Mouse (Mus musculus): ENCODE data around the gene Gpatch2l. TPM values are rescaled to one million over a fixed set of nuclear protein-coding genes. Genes with fewer than 3 reads are reported as not detected.

Gpatch2l gene
- polyA plus RNA-seq, 1 experiment from 2014 or later = 26.7 TPM

GRCm38 (mm10) chr12:86305635-86306243 is 64.1 kb downstream of the Gpatch2l start:
- Histone ChIP-seq H3K9ac (no peak overlapping the region), H3K9me3 (ENCODE audit: control insufficient read depth, low read length) (no peaks in the 10 kb centered on the region), H3K27ac (no peak overlapping the region), H3K4me1 (replicated peaks; ENCODE audit: control insufficient read depth, insufficient read depth, low read length) (no peaks in the 10 kb centered on the region), H3K4me3 (replicated peaks; ENCODE audit: low read length) (no peak overlapping the region), H3K36me3 (replicated peaks; ENCODE audit: control insufficient read depth, insufficient read depth) (no peaks in the 10 kb centered on the region), H3K4me2 (replicated peaks) (peak overlapping the region; percentile 12; the same call in 1 of the 2 replicates), H3K27me3 (ENCODE audit: control insufficient read depth, insufficient read depth, low read length) (no peaks in the 10 kb centered on the region)
- DNase-seq (ENCODE audit: low spot score) (no peak), ATAC-seq (ENCODE audit: low FRiP score) (no peak)
- 27% methylated on average over 15 of the region's 15 CpGs for WGBS

- no peaks in the 10 kb centered on the region for H3K9me3 ChIP-seq (ENCODE audit: control insufficient read depth, low read length)
- H3K4me3 ChIP-seq (replicated peaks; ENCODE audit: low read length) = no peak overlapping the region
- H3K9ac ChIP-seq = no peak overlapping the region
- no peak overlapping the region for H3K27ac ChIP-seq
- H3K27me3 ChIP-seq (ENCODE audit: control insufficient read depth, insufficient read depth, low read length) = no peaks in the 10 kb centered on the region
- no peak overlapping the region for H3K4me2 ChIP-seq (replicated peaks)
- WGBS = 68% methylated on average over 10 of the region's 10 CpGs
- DNase-seq (ENCODE audit: low spot score) (no peak), ATAC-seq (ENCODE audit: low FRiP score) (no peak)
- no peaks in the 10 kb centered on the region for H3K36me3 ChIP-seq (replicated peaks; ENCODE audit: control insufficient read depth, insufficient read depth)
- H3K4me1 ChIP-seq (replicated peaks; ENCODE audit: control insufficient read depth, insufficient read depth, low read length) = no peaks in the 10 kb centered on the region
Measured at GRCm38 (mm10) chr12:86309474-86309873, 67.8 kb downstream of the Gpatch2l start.

- H3K9ac ChIP-seq = no peak overlapping the region
- DNase-seq (ENCODE audit: low spot score) (no peak), ATAC-seq (ENCODE audit: low FRiP score) (no peak)
- H3K27ac ChIP-seq = no peak overlapping the region
- no peaks in the 10 kb centered on the region for H3K4me1 ChIP-seq (replicated peaks; ENCODE audit: control insufficient read depth, insufficient read depth, low read length)
- no peaks in the 10 kb centered on the region for H3K9me3 ChIP-seq (ENCODE audit: control insufficient read depth, low read length)
- no peak overlapping the region for H3K4me3 ChIP-seq (replicated peaks; ENCODE audit: low read length)
- H3K27me3 ChIP-seq (ENCODE audit: control insufficient read depth, insufficient read depth, low read length) = no peaks in the 10 kb centered on the region
- H3K36me3 ChIP-seq (replicated peaks; ENCODE audit: control insufficient read depth, insufficient read depth) = no peaks in the 10 kb centered on the region
- WGBS = 89% methylated on average over 4 of the region's 4 CpGs
- no peak overlapping the region for H3K4me2 ChIP-seq (replicated peaks)
Measured at GRCm38 (mm10) chr12:86309902-86310301, 68.2 kb downstream of the Gpatch2l start.

- no peaks in the 10 kb centered on the region for H3K27me3 ChIP-seq (ENCODE audit: control insufficient read depth, insufficient read depth, low read length)
- ATAC-seq (ENCODE audit: low FRiP score) = no peak
- peaks cover 7% of the 10 kb centered on the region for H3K4me1 ChIP-seq (replicated peaks; ENCODE audit: control insufficient read depth, insufficient read depth, low read length)
- 14% methylated on average over 12 of the region's 12 CpGs for WGBS
- H3K9ac ChIP-seq = no peak overlapping the region
- no peak for DNase-seq (ENCODE audit: low spot score)
- no peak overlapping the region; the same call in 1 of the 2 replicates for H3K4me2 ChIP-seq (replicated peaks)
- H3K27ac ChIP-seq = no peak overlapping the region
- H3K36me3 ChIP-seq (replicated peaks; ENCODE audit: control insufficient read depth, insufficient read depth) = no peaks in the 10 kb centered on the region
- H3K4me3 ChIP-seq (replicated peaks; ENCODE audit: low read length) = no peak overlapping the region
- no peaks in the 10 kb centered on the region for H3K9me3 ChIP-seq (ENCODE audit: control insufficient read depth, low read length)
Measured at GRCm38 (mm10) chr12:86320629-86321028, 79.0 kb downstream of the Gpatch2l start.

GRCm38 (mm10) chr12:86324297-86324696 is 82.6 kb downstream of the Gpatch2l start:
- 17% methylated on average over 3 of the region's 3 CpGs for WGBS
- ATAC-seq (ENCODE audit: low FRiP score) (no peak), DNase-seq (ENCODE audit: low spot score) (no peak)
- H3K4me1 ChIP-seq (replicated peaks; ENCODE audit: control insufficient read depth, insufficient read depth, low read length) = peaks cover 7% of the 10 kb centered on the region
- H3K27me3 ChIP-seq (ENCODE audit: control insufficient read depth, insufficient read depth, low read length) = no peaks in the 10 kb centered on the region
- H3K4me3 ChIP-seq (replicated peaks; ENCODE audit: low read length) = no peak overlapping the region
- H3K9ac ChIP-seq = no peak overlapping the region
- H3K27ac ChIP-seq = no peak overlapping the region
- no peaks in the 10 kb centered on the region for H3K36me3 ChIP-seq (replicated peaks; ENCODE audit: control insufficient read depth, insufficient read depth)
- no peaks in the 10 kb centered on the region for H3K9me3 ChIP-seq (ENCODE audit: control insufficient read depth, low read length)
- no peak overlapping the region for H3K4me2 ChIP-seq (replicated peaks)

GRCm38 (mm10) chr12:86329813-86330212 is 88.2 kb downstream of the Gpatch2l start:
- no peaks in the 10 kb centered on the region for H3K9me3 ChIP-seq (ENCODE audit: control insufficient read depth, low read length)
- no peak overlapping the region for H3K27ac ChIP-seq
- H3K4me1 ChIP-seq (replicated peaks; ENCODE audit: control insufficient read depth, insufficient read depth, low read length) = no peaks in the 10 kb centered on the region
- H3K27me3 ChIP-seq (ENCODE audit: control insufficient read depth, insufficient read depth, low read length) = no peaks in the 10 kb centered on the region
- no peak overlapping the region for H3K4me2 ChIP-seq (replicated peaks)
- no peak overlapping the region for H3K4me3 ChIP-seq (replicated peaks; ENCODE audit: low read length)
- no peak overlapping the region for H3K9ac ChIP-seq
- no peaks in the 10 kb centered on the region for H3K36me3 ChIP-seq (replicated peaks; ENCODE audit: control insufficient read depth, insufficient read depth)
- no peak for DNase-seq (ENCODE audit: low spot score)
- ATAC-seq (ENCODE audit: low FRiP score) = no peak
- 59% methylated on average over 4 of the region's 4 CpGs for WGBS

GRCm38 (mm10) chr12:86330684-86331083 is 89.0 kb downstream of the Gpatch2l start:
- no peak overlapping the region for H3K27ac ChIP-seq
- ATAC-seq (ENCODE audit: low FRiP score) = no peak
- 48% methylated on average over 9 of the region's 9 CpGs for WGBS
- no peaks in the 10 kb centered on the region for H3K9me3 ChIP-seq (ENCODE audit: control insufficient read depth, low read length)
- no peak overlapping the region for H3K4me2 ChIP-seq (replicated peaks)
- H3K4me3 ChIP-seq (replicated peaks; ENCODE audit: low read length) = no peak overlapping the region
- no peaks in the 10 kb centered on the region for H3K27me3 ChIP-seq (ENCODE audit: control insufficient read depth, insufficient read depth, low read length)
- H3K4me1 ChIP-seq (replicated peaks; ENCODE audit: control insufficient read depth, insufficient read depth, low read length) = no peaks in the 10 kb centered on the region
- no peak overlapping the region for H3K9ac ChIP-seq
- H3K36me3 ChIP-seq (replicated peaks; ENCODE audit: control insufficient read depth, insufficient read depth) = no peaks in the 10 kb centered on the region
- no peak for DNase-seq (ENCODE audit: low spot score)

GRCm38 (mm10) chr12:86331248-86331647 is 89.6 kb downstream of the Gpatch2l start:
- Histone ChIP-seq H3K4me1 (replicated peaks; ENCODE audit: control insufficient read depth, insufficient read depth, low read length) (no peaks in the 10 kb centered on the region), H3K4me3 (replicated peaks; ENCODE audit: low read length) (no peak overlapping the region), H3K4me2 (replicated peaks) (no peak overlapping the region), H3K36me3 (replicated peaks; ENCODE audit: control insufficient read depth, insufficient read depth) (no peaks in the 10 kb centered on the region), H3K9me3 (ENCODE audit: control insufficient read depth, low read length) (no peaks in the 10 kb centered on the region), H3K27me3 (ENCODE audit: control insufficient read depth, insufficient read depth, low read length) (no peaks in the 10 kb centered on the region), H3K27ac (no peak overlapping the region), H3K9ac (no peak overlapping the region)
- DNase-seq (ENCODE audit: low spot score) (no peak), ATAC-seq (ENCODE audit: low FRiP score) (no peak)
- 45% methylated on average over 10 of the region's 10 CpGs for WGBS

GRCm38 (mm10) chr12:86336209-86336608 is 94.6 kb downstream of the Gpatch2l start:
- ATAC-seq (ENCODE audit: low FRiP score) = no peak
- Histone ChIP-seq H3K4me1 (replicated peaks; ENCODE audit: control insufficient read depth, insufficient read depth, low read length) (0 out of 2 replicates have a peak, but pooled peaks cover 6% of the 10 kb centered on the region), H3K36me3 (replicated peaks; ENCODE audit: control insufficient read depth, insufficient read depth) (no peaks in the 10 kb centered on the region)

GRCm38 (mm10) chr12:86336887-86337286 is 95.2 kb downstream of the Gpatch2l start:
- WGBS = 42% methylated on average over 7 of the region's 7 CpGs
- 0 out of 2 replicates have a peak, but pooled peaks cover 6% of the 10 kb centered on the region for H3K4me1 ChIP-seq (replicated peaks; ENCODE audit: control insufficient read depth, insufficient read depth, low read length)

More at GRCm38 (mm10) chr12:86336209-86336608, 94.6 kb downstream of the Gpatch2l start:
- no peak overlapping the region; the same call in 1 of the 2 replicates for H3K27ac ChIP-seq
- H3K9ac ChIP-seq = no peak overlapping the region
- WGBS = 94% methylated on average over 3 of the region's 3 CpGs
- no peak overlapping the region for H3K4me3 ChIP-seq (replicated peaks; ENCODE audit: low read length)
- H3K27me3 ChIP-seq (ENCODE audit: control insufficient read depth, insufficient read depth, low read length) = no peaks in the 10 kb centered on the region
- no peak overlapping the region for H3K4me2 ChIP-seq (replicated peaks)
- DNase-seq (ENCODE audit: low spot score) = no peak
- H3K9me3 ChIP-seq (ENCODE audit: control insufficient read depth, low read length) = no peaks in the 10 kb centered on the region

More at GRCm38 (mm10) chr12:86336887-86337286, 95.2 kb downstream of the Gpatch2l start:
- ATAC-seq (ENCODE audit: low FRiP score) = no peak
- Histone ChIP-seq H3K4me2 (replicated peaks) (no peak overlapping the region), H3K27me3 (ENCODE audit: control insufficient read depth, insufficient read depth, low read length) (no peaks in the 10 kb centered on the region), H3K9ac (no peak overlapping the region), H3K27ac (no peak overlapping the region; the same call in 1 of the 2 replicates), H3K4me3 (replicated peaks; ENCODE audit: low read length) (no peak overlapping the region), H3K9me3 (ENCODE audit: control insufficient read depth, low read length) (no peaks in the 10 kb centered on the region), H3K36me3 (replicated peaks; ENCODE audit: control insufficient read depth, insufficient read depth) (no peaks in the 10 kb centered on the region)
- DNase-seq (ENCODE audit: low spot score) = no peak
